Mouse (Mus musculus): ENCODE results near the gene Bcl2l14.
A peak's percentile ranks its signal among the peaks of the same experiment; 100 is the strongest.

Gene Bcl2l14

DNA sequence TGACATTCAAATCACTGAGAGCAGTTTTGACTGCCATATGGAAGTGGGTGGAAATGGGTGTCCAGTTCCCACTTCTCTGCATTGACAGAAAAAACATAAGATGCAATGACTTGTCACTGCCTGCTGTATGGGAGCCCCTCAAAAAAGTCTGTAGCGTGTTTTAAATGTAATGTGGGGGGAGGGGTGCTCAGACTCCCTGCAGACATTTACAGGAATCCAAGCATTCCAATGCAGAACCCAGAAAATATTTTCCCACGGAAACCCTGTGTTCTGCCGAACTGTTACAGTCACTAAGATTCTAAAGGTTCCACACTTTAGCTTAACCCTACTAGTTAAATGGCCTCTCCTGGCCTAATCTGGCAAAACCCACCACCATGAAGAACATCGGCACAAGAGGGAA lies at the start of gene Bcl2l14:
Gene Bcl2l14, plus strand, starts transcription at position 301 of the 400 bp plus-strand sequence.
- no peak for DNase-seq

DNA sequence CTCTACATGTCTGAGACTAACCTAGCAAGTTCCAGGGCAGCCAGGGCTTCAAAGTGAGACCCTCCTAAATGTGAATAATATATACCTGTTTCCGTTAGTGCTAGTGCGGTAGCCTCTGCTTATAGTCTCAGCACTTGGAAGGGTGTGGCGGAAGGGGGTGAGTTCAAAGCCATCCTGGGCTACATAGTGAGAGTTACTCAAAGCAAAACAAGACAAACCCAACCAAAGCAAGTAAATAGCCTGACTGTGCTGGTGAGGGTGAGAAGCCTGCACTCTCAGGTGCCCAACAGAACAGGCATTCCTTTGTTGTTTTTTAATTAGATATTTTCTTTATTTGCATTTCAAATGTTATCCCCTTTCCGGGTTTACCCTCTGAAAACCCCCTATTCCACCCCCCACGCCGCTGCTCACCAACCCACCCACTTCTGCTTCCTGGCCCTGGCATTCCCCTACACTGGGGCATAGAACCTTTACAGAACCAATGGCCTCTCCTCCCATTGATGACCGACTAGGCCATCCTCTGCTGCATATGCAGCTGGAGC lies 47.5 kb upstream of the Bcl2l14 start:
- no peak for DNase-seq

DNA sequence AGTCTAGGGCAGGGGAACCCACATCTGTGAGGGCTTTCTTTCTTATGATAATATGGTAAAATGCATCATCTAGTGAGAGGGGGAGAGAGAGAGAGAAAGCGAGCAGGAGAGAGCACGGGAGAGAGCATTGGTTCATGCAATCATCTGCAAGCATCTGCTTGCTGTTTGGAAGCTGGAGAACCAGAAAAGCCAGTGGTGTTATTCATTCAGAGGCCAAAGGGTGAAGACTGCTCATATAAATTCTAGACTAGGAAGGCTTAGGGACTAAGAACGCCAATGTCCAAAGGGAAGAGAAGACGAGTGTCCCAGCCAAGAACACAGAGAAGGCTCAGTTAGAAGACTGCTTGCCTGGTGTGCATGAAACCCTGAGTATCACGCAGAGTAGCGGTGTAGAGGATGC lies 43.2 kb upstream of the Bcl2l14 start:
- DNase-seq: no peak

DNA sequence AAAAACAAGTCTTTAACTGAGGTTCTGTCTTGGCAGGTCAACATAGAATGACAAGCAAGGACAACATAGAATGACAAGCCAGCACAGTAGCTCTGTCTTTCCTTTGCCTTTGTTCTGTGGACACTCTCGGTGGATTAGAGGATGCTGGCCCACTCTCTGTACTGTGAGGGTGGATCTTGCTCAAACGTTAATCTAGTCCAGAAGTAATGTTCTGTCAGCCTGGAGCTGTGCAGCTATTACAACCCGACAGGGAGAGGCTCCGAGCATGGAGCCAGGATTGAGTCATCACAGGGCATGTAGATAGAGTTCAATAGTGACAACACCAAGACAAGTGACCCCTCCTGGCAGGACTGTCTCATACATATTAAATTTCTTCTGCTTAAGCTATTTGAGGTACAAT lies 42.4 kb upstream of the Bcl2l14 start:
- DNase-seq: no peak

DNA sequence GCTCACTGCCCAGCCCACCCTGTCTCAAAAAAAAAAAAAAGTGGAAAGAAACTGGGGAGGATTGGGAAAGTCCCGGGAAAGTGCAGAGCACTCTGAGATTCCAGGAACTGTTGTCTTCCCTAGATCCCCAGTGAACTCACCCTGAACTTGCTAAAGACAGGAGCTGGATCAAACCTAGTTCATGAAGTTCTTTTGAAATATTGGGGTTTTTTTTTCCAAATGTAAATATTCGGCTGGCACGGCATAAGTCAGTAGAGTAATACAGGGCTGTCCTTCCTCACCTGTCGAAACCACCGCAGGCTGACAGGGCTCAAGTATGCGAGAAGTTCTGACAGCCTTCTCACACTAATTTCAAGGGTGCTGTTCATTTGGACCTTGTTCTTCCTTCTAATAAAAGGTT lies 38.5 kb upstream of the Bcl2l14 start:
- DNase-seq: no peak

DNA sequence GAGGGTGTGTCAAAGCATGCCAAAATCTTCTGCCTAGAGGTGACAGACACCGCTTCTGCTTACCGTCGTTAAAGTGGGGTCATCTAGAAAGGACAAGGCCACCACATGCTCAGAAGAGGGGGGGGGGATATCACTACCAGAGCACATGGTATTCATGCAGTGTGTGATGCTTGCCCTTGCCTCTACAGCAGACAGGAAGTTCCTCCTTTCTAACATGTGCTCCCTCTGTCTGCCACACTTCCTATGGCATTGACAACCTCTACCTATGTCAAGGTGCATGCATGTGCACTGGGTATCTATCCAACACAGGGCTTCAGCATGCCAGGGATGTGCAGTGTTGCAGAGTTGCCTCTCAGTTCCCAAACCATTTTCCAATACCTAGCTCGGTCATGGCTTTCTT lies 36.0 kb upstream of the Bcl2l14 start:
- no peak for DNase-seq

DNA sequence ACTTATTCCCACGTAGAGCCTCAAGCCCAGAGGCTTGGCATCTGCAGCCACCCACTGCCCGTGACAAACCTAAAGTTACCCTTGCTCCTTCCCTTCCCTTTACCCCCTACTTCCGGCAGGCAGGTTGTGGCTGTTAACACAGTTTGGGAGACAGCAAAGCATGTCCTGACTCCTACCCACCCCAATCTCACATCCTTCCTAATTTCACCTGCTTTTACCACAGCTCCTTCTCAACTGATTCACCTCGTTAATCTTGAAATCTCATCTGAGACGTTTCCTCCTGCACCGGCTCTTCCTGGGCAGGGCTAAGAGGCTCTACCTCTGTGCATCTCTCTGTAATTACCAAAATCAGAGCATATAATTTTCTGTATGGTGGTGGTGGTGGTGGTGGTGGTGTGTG lies 31.5 kb upstream of the Bcl2l14 start:
- no peak for DNase-seq

DNA sequence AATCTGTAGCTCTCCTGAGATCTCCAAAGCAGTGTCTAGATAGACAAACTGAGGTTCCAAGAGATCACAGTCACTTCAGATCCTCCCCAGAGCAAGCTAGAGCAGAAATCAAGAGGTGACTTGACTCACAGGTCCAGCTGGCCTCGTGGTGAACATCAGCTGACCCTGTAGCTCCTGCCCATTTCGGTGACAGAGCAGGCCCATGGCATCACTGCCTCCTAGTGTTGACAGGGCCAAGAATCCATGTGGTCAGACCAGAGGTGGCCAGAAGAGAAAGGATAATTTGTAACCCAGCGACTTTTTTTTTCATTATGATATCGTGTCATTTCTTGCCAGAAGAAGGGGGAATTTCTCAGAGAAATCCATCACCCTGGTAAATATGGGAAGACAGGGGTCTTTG lies 30.2 kb upstream of the Bcl2l14 start:
- no peak for DNase-seq

DNA sequence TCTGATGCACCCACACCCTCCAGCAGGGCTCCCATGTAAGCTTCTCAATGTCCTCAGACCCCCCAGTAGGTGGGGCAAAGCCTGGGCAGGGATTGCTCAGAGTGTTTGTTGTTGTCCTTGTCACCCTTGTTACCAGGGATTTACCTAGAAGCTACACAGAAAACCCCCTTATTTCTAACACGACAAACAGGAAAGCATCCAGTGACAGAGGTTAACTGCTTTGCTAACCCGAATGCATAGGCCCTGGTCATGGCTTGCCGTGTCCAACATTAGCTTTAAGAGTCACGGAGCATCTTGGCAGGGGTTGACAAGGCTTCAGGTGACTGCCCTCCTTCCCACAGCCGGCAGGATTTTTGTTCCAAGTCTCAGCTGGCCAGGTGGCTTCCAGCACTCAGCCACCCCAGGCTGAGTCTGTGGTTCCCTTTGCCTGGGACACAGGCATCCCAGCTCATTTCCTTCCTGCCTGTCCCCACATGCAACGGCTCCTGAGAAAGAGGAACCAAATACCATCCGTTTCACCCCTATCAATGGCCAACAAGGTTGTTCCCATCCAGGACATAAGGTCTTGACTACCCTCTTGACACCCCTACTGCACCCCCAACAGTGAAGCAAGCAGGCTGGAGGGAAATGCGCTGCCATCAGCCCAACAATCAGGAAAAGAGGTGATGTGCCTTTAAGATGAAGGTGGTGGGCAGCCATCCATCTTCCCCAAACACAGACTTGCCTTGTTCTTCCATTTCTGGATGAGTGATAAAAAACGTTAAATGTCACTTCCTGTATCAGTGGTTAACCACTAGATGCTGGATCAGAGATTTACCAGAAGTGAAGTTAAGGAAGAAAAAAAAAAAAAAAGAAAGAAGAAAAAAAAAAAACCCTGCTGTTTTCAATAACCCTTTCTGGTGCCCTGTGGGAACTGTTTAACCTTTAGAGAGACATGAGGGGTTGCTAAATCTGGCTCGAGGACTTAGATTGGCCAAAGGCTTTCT lies 29.5 kb upstream of the Bcl2l14 start:
- DNase-seq: no peak

DNA sequence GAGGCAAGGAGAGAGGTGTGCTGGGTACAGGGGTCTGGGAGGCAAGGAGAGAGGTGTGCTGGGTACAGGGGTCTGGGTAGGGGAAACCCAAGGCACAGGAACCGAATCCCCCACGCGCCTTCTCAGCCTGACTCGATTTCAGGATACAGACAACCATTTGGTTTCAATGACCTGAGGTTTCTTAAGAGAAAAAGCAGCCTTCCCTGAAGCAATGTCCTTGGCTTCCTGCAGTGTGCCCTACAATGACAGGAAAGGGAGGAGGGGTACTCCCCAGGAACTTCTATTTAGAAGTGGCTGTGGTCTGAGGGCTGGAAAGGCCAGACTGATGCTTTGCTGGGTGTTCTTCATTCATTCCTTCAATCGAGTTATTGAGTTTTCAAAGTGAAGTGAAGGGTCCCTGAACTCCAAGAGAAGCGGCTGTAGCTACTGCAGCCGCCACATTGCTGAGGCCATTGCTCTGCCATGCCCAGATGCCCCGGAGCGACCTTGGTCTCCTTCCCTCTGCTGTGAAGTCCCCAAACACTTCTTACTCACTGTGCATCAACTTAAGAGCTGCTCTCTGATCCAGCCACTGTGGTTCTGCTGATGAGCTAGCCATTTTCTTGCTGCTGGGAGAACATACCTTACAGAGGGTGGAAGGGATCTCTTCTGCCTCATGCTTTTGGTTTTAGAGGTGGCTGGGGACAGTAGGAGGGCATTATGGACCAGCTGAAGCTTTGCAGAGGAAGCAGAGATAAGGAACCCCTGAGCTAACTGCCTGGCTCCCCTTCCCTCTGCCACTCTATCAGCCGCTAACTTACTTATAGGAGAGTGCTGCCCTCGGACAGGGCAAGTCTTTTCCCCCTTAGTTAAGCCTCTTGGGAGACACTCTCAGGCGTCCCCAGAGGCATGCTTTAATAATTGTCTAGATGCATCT lies 28.5 kb upstream of the Bcl2l14 start:
- DNase-seq: no peak

DNA sequence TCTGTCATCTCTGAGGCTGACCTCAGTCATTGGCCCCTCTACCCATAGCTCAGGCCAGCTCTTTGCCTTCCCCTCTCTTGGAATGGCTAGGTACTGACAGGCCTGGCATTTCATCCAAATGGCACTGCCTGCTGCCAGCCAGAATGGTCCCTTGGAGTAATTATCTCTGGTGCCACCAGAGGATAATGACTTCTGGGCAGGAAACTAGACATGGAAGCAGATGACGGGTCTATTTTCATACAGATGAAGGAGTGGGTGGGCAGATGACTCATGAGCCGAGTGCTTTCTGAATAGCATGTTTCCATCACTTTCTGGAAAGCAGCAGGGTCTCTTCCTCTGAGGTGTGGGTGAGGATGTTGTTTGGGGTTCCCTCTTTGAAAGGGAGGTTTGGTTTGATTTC lies 23.2 kb upstream of the Bcl2l14 start:
- peak; percentile 64 to 65 for DNase-seq

DNA sequence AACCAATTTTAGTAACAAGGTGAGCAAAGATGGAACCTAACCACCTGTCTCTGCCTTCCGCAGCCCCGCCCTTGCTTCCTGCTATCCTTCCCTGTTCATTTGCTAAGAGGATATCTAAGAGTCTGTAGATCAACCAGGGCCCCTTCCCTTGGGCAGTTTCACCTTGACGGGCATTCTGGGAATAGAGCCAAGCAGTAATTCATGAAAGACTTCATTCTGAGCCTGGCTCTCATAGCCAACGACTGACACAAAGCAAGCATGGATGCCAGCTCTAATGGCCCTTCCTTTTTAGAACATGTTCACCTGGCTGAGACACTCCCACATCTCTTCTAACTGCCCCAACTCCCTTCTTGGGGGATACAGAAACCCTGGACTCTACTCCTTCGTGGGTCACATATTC lies 18.9 kb upstream of the Bcl2l14 start:
- peak in 1 of 2 experiments; percentile 40 for DNase-seq

DNA sequence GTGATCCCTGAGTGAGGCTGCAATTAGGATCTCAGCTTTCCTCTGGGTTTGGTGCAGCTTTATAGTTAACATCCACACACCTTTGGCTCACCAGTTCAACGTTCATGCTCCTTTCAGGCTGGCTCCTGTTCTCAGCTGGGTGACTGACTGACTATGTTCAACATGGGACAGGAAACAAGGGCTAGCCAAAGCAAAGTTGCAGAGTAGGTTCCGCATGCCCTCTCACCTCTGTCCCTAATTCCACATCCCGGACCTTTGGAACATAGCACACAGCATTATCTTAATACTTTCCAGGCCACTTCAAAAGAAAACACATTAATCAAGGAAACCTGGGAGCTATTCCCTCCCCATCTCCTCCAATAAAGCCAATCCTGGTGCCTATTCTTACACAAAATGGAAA lies 18.3 kb upstream of the Bcl2l14 start:
- no peak for DNase-seq

DNA sequence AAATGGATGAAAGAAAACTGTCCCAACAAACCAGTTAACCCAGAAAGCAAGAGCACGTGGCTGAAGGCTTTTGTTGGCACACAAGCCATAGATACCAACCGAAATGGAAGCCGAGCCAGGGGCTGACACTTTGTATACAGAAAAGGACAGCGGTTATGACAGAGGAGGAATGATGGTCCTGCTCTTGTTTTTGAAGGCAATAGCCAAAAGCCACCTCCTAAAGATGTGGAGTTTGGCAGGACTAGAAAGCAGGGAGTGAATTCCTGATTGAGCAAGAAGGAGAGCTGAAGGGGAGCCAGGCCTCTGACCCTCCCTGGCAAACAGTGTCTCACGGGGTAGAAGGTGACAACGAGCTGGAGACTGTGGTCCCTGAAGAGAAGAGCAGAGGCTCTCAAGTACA lies 14.7 kb upstream of the Bcl2l14 start:
- DNase-seq: no peak

DNA sequence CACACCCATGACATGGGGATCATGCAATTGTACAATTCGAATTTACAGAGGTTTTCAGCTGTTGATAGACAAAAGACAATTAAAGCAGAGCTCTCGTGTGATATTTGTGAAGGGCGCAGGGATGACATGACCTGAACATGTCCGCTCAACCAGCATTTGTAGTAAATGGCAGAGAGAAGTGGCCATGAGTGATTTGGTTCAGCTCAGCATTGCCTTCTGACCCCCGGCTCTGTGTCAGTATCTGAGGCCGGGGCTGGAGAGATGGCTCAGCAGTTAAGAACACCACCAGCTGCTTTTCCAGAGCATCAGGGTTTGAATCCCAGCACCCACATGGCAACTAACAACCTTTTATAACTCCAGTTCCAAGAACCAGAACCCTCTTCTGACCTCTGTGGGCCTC lies 10.2 kb upstream of the Bcl2l14 start:
- DNase-seq: no peak

DNA sequence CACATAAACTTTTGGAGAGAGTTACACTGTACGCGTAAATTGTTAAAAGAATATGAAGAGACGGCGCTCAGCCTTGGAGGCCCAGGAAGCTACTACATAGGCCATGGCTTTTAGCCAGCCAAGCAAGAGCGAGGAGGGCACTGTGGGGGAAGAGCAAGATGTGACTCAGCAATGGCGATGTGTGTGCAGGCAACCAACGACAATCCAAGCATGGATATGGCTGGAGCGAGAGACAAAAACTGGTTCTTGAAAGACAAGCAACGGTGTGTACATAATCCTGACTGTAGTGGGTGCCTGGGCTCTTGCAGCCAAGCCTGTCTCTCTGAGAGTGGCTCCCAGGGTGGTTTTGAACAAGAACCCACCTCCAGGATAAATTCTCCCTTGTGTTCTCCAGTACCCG lies 8.7 kb upstream of the Bcl2l14 start:
- no peak for DNase-seq

DNA sequence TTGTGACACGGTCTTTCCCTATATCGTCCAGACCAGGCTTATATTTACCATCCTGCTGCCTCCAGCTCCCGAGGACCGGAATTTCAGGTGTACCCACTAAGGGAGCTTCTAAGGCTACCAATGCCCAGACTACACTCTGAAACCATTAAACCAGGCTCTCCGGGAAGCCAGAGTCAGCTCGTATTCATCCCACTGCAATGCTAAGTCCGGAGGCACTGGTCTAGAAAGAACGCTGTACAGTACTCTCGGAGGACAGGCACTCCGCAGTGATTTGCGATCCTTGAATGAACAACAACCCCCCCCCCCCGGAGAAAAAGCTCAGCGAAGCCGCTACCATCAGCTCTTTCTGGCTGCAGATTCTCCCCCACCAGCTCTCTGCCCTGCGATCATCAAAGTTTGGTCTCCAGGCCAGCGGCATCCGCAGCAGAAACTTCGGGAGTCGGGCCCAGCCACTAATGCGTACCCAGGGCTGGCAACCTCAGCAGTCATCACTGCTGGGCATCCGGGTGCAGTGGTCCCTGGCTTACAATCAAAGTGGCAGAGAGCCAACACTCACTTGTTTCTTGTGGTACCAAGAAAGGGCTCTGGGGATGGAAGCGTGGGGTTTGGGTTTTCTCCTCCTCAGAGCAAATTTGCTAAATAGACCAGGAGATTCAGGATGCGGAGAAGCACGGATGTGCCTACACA lies 7.6 kb upstream of the Bcl2l14 start:
- DNase-seq: peak; percentile 71 to 79

DNA sequence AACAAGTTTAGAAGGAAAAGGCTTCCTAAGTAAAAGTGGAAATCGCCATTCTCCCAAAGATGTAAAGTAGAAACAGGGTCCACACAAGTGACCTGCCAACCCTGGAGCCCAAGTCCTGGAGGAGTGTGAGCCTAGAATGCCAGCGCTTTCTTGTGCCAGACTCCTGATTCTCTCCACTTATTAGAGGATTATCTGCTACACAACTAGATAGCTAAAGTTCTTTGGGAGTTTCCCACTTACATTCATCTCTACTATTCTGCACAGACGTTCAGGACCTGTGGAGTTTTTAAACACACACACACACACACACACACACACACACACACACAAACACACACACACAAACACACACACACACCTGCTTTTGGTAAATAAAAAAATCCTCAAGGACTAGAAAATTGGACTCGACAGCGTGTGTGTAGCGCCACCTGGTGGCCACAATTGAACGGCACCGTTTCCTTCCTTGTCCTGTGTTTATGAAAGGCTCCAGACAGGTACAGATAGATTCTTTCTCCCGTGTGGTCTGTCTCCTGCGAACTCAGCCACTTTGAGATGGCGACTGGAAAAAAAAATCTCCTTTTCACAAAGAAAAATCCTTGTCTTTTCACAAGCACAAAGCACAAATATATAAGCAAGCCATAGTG lies 6.7 kb upstream of the Bcl2l14 start:
- peak; percentile 89 to 94 for DNase-seq

DNA sequence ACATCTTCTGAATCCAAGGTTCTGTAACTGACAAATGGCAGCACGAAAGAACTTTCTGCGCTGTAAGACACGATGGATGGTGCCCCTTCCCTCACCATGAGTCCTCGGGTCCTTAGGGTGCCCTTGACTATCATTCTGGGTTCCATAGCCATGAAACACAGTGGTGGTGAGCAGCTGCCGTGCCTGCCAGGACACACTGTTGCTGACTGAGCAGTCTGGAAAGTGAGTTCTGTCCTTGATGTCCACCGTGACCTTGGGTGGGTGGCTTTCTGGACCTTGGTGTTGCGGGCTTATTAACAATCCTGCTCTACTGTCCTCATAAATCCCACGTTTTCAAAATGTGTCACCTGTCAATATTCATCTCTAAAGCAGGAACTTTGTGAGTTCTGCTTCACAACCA lies 6.2 kb upstream of the Bcl2l14 start:
- no peak for DNase-seq

DNA sequence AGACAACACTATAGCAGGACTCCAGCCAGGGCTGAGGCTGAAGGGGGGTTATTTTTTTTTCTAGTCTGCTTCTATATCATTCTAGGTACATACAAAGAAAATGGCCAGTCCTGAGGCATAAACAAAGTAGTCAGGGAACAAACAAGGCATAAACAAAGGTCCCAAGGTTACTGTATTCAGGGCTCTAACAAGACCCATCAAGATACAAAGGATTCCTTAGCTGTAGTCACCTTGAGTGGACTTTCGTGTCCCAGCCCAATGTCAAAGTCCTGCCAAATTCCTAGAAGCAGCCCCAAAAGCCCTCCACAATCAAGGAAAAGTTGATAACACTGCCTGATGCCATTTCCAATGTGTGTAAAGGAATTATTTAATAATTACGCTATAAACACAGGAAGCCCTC lies 5.3 kb upstream of the Bcl2l14 start:
- no peak for DNase-seq

DNA sequence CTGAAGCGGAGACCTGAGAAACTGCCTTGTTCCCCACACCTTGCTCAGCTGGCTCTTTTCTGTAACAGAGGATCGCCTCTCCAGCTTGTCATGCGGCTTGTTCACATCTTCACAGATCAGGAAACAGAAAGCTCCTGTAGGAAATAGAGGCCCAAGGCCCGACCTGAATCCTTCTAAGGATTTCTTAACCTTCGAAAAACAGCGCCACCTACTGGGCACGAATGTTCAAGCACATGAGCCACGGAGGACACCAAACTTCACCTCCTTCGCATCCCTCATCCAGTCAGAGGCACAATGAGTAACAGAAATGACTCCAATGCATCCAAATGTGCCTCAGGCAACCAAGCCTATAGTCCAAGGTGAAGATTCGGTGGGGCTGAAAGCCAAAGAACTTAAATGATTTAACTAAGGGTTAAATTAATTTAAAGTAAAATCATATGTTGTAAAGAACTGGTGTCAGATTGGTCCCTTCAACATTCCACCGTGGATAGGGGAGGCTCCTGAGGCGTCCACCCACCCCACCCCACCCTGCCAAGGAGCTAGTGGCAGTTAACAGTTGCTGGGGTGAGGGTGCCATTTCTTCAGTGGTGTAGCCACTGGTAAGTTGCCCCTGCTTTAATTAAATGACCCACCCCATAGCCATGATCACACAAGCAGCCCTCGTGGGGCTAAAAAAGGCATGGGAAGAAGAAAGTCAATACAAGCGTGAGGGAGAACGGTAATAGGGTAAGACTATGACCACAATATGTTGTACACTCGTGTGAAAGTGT lies 7.0 kb downstream of the Bcl2l14 start:
- peak; percentile 78 to 84 for DNase-seq
